Mouse (Mus musculus) central nervous system, embryonic 14 days (tissue): ENCODE measurements around the gene Olfr1442. TPM values are rescaled to one million over a fixed set of nuclear protein-coding genes. Genes with fewer than 3 reads are reported as not detected.

ENCODE experiments used
- polyA plus RNA-seq: library from polyadenylated mRNA; depleted of rRNA; stranded (reverse); fragments of >200 nt; gene quantifications from 2 replicates; pipeline ENCODE4 v1.2.3, GENCODE M21; 2012; rRNA removed

Olfr1442 gene
- not detected in 2 replicates for polyA plus RNA-seq

DNA sequence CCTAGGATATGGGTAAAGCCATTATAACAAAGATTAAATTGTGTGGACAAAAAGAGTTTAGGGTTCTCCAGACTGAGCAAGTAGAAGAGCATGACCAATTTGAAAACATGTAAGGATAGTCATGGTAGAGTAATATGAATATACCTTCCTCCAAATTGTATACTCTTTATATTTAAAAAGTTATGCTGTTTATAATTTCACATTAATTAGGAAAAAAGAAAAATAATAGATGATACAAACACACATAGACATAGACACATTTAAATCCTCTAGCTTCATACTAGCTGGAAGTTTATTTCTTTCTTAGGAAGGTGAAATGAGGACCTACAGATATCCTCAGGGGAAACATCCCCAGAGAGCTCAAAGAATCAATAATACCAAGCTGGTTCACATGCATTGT is at the start of gene Olfr1442:
Gene Olfr1442, plus strand, starts transcription at position 301 of the 400 bp plus-strand sequence.

DNA sequence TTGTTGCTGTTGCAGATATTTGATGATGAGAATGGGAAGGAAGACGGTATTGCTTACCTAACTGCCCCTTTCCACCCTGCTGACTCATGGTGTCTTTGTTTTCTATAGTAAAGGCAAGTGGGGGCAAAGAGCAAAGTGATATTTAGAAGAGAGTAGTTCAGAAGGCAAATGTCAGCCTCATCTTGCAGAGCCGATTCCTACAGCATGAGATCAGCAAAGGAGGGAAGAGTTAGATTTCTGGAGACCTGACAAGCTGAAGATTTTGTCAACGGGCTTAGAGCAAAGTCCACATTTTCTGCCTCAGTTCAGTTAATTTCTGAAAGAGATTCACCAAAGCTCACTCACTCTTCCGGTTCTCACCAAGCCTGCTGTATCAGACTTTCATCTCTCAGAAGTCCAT is 37.1 kb upstream of the Olfr1442 start, which contains the start of gene Glyat:
Gene Glyat, plus strand, starts transcription at position 133 of the 400 bp plus-strand sequence.

DNA sequence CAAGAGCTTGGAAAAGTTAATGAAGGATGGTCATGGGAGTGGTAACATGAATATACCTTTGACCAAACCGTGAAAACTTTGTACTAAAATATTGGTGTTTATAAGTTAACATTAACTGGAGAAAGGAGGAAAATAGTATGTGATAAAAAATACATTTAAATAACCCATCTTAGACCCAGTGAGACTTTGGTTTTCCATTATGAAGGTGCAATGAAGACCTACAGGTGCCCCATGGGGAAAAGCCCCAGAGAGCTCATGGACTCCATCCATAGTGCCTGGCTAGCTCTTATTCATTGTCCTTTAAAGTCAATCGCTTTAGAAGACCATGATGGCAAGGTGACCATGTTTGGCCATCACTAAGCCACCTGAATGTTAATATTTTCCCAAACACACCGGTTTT is 7.6 kb downstream of the Olfr1442 start, which contains the start of gene Olfr1443:
Gene Olfr1443, plus strand, starts transcription at position 301 of the 400 bp plus-strand sequence.

GRCm38 (mm10) chr19:12695590-12695989 is 25.4 kb downstream of the Olfr1442 start, which contains the start of gene Keg1:
Gene Keg1, plus strand, starts transcription at chr19:12695786.

Other genes starting within 250 kb of the Olfr1442 start
- not detected in 2 replicates for gene Pfpl, start 242.5 kb upstream of the Olfr1442 start, polyA plus RNA-seq
- 2.7 and 3.2 TPM in 2 replicates for gene Mpeg1, start 209.7 kb upstream of the Olfr1442 start, polyA plus RNA-seq
- gene Dtx4, start 169.0 kb upstream of the Olfr1442 start, polyA plus RNA-seq = 27.7 and 29.5 TPM in 2 replicates
- gene Fam111a, start 124.7 kb upstream of the Olfr1442 start, polyA plus RNA-seq = 8.9 and 10.1 TPM in 2 replicates
- gene Gm4952, start 70.5 kb upstream of the Olfr1442 start, polyA plus RNA-seq = 0.05 and 0.10 TPM in 2 replicates
- 0.10 TPM in 1 of 2 replicates, not detected in the other for gene Glyat, start 37.1 kb upstream of the Olfr1442 start, polyA plus RNA-seq
- gene Olfr1443, start 7.7 kb downstream of the Olfr1442 start, polyA plus RNA-seq = not detected in 2 replicates
- gene Keg1, start 25.3 kb downstream of the Olfr1442 start, polyA plus RNA-seq = not detected in 2 replicates
- 3.8 and 4.0 TPM in 2 replicates for gene Cntf, start 95.2 kb downstream of the Olfr1442 start, polyA plus RNA-seq
- 35.9 and 40.1 TPM in 2 replicates for gene Zfp91, start 125.7 kb downstream of the Olfr1442 start, polyA plus RNA-seq
- gene Lpxn, start 125.8 kb downstream of the Olfr1442 start, polyA plus RNA-seq = 1.6 and 2.0 TPM in 2 replicates
- gene Gm5244, start 176.2 kb downstream of the Olfr1442 start, polyA plus RNA-seq = not detected in 2 replicates
- not detected in 2 replicates for gene Olfr1444, start 186.8 kb downstream of the Olfr1442 start, polyA plus RNA-seq
- gene Olfr1445, start 213.4 kb downstream of the Olfr1442 start, polyA plus RNA-seq = not detected in 2 replicates
- gene Olfr1446, start 223.1 kb downstream of the Olfr1442 start, polyA plus RNA-seq = not detected in 2 replicates
- gene Olfr1447, start 233.3 kb downstream of the Olfr1442 start, polyA plus RNA-seq = not detected in 2 replicates